Mouse (Mus musculus) heart, postnatal 14 days (tissue): ENCODE results near the gene Rpl36. TPM values are rescaled to one million over a fixed set of nuclear protein-coding genes. Genes with fewer than 3 reads are reported as not detected.
A peak's percentile ranks its signal among the peaks of the same experiment; 100 is the strongest.
"Not testable (repeated sequence)": the region's sequence is repeated elsewhere in the genome, so short reads cannot be mapped to it uniquely, and the experiment has no call there.

Experiments
- DNase-seq, 2 experiments: peaks; one replicate each; pipeline ENCODE4 v3.0.0; 2021 to 2022
- intact Hi-C: fragments of 180-260 bp; cut with DNase I; formaldehyde crosslinking; loops from one replicate; pipeline ENCODE4 v1.15.1; 2025
- total RNA-seq, 2 experiments: library from RNA; stranded (reverse); gene quantifications; 2 replicates each; pipeline ENCODE4 v1.2.3; 2021

Rpl36 gene
- total RNA-seq, 2 experiments from 2014 or later, result 717 to 746 TPM

DNA sequence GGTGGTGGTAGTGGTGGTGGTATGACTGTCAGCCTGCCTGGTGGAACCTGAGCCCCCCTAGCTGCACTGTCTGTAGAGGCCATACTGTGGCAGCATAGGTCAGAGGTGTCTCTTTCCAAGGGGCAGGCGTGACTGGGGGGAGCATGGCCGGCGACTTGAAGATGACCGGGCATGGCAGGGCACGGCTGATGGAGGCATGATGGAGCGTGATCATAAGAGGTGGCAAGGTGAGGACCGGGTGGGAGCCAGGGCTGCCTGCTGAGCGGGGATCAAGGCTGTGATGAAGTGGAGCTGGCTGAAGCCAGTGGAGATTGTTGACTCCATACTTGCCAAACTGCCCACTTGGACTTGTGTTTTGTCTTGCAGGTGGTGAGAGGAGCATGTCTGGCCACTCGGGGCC, 7.8 kb upstream of the Rpl36 start:
- intact Hi-C loops, result loop anchor here (2.0 kb wide), 1 partner anchor 17 kb away; no protein-coding TSS in a partner anchor

DNA sequence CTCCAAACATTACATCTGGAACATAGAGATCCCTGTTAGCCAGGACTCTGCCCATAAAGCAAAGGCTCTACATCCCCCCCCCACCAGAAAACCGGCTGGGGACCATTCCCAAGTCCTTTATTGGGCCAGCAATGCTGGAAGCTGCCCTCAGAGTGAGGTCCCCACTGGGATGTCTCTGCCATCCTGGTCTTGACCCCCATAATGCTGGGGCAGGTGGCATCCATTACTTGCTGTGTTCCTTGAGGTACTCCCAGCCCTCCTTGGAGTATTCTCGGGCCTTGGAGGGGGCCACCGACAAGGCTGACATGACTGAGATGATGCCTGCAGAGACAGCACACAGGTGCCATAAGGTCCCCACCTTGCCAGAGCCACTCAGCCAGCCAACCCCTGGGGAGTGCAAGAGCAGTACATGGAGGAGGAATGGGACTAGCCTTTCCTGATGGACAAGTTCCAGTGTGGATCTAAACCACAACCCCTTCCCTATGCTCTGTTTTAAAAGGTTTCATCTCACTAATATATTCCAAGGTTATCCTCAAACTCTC, 5.6 kb upstream of the Rpl36 start:
- no peak for DNase-seq
- intact Hi-C loops, result no loop called here

More for the DNA sequence above, 7.8 kb upstream of the Rpl36 start:
- DNase-seq, result no peak

DNA sequence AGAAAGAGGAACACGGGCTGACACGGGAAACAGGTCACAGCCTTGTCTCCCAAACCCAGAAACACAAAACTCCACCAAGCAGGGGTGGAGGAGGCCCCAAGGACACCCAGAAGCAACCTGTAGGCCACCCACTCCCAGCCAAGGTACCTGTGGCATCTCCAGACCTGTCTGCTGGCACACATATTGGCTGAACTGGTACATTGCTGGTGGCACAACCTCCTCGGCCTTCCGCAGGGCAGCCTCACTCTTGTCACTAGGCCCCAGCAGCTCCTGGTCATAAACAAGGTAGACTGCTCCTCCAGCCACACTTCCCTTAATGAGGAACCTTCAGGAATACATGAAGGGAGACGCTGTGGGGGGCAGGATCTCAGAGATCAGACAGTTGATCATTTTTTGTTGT, 4.5 kb upstream of the Rpl36 start:
- no peak for DNase-seq
- intact Hi-C loops, result no loop called here

DNA sequence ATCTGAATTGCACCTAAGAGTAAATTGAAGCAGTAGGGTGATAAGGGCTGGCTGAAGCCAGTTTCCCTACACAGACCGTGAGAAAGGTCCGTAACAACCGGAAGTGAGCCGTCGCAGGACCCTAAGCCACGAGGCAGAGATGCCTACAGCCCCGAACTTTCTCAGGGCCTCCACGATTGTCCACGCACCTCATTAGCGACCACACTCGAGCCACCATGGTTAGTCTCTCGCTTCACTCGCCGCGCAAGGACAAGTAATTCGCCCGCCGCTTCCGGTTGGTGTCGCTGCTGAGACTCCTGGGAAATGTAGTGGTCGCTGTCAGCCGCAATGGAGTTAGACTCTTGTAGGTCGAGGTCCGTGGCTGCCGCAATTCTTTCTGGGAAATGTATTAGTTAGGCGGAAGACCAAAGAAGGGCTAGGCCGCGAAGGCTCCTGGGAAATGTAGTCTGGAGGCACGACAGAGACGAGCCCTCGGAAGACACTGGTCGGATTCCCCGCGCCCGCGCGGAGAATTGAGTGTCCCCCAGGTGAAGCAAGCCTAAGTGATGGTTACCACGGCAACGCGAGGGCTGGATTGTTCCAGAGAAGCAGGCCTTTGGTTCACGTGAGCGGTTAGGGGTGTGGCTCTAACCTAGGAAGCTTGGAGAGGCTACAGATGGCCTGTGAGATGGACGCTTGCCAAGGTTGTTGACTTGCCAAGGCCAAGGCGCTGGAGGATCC, 3.6 kb upstream of the Rpl36 start, which contains the start of gene 2410015M20Rik:
Gene 2410015M20Rik (minus strand): TSS at position 320 of the 720 bp plus-strand sequence.
- intact Hi-C loops, result no loop called here

DNA sequence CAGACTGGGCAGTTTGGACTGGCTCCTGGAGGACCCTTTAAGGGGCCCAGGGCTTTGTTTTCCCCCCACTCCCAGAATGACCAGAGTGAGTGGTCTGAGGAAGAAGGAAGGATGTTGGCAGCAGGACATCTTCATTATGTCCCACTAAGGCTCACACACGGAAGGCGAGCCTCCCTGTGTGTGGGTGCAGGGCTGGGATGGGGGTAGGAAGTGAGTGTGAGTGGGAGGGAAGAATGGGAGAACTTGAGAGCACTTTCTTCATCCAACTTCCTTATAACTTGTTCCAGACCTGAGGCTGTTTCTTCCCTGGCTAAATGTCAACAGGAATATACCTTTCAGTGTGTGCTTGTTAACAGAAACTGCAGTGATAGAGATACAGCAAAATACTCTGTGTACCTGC, 1.9 kb upstream of the Rpl36 start:
- intact Hi-C loops, result no loop called here
- DNase-seq, result no peak

More for the DNA sequence above, 3.6 kb upstream of the Rpl36 start, which contains the start of gene 2410015M20Rik:
- peak; percentile 90 to 92 for DNase-seq

DNA sequence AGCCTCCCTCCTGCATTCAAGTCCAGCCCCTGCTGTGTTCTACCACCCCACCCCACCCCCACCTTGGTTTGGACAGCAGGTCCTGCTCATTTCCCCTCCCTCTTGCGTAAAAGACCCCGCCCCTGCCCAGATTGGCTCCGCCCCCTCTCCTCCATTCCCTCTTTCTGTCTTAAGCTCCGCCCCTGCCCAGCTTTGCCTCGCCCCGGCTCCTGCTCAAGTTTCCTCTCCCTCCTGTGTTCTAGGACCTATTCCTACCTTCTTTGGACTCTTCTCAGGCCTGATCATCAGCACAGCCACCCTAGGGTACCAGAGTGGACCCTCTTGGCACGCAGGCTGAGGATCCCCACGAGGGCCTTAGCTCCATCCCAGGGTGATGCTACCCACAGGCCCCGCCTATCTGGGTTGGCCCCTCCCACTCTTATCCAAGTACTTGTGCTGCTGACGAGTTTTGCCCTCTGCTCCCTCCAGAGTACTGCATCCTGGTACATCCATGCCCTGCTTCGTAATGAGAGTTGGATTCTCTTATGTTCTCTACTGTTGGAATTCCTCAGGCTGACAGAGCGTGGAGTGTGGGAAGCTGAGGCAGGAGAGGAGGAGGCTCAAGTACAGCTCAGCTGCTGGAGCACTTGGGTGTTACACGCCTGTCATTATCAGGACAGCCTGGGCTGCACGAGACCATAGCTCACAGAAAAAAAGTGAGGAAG, 1.2 kb upstream of the Rpl36 start:
- DNase-seq, result no peak
- intact Hi-C loops, result no loop called here

DNA sequence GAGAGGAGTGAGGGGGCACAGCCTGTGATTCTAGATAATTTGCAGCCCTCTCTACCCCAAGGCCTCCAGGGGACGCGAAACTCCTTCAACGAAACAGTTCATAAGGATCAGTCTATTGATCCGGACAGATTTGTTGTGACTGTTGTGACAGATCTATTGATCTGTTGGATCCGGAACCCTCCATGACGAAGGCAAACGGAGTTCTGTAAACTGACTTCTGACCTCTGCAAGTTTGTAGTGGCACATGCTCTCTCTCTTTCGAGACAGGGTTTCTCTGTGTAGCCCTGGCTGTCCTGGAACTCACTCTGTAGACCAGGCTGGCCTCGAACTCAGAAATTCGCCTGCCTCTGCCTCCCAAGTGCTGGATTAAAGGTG, 664 bp upstream of the Rpl36 start:
- intact Hi-C loops, DNase-seq: not testable (repeated sequence)

DNA sequence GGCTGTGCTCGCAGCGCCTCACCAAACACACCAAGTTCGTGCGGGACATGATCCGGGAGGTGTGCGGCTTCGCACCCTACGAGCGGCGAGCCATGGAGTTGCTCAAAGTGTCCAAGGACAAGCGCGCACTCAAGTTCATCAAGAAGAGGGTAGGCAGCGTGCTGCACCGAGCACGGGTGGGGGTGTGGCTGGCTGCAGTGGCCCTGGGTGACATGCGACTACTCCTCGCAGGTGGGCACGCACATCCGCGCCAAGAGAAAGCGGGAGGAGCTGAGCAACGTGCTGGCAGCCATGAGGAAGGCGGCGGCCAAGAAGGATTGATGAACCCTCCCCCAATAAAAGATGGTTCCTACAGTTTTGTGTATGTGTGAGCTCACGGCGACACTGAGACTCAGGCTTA, 677 bp downstream of the Rpl36 start:
- DNase-seq, result peak in 1 of 2 experiments; percentile 39
- intact Hi-C loops, result loop anchor here (1.0 kb wide), 1 partner anchor 55 kb away; no protein-coding TSS in a partner anchor

DNA sequence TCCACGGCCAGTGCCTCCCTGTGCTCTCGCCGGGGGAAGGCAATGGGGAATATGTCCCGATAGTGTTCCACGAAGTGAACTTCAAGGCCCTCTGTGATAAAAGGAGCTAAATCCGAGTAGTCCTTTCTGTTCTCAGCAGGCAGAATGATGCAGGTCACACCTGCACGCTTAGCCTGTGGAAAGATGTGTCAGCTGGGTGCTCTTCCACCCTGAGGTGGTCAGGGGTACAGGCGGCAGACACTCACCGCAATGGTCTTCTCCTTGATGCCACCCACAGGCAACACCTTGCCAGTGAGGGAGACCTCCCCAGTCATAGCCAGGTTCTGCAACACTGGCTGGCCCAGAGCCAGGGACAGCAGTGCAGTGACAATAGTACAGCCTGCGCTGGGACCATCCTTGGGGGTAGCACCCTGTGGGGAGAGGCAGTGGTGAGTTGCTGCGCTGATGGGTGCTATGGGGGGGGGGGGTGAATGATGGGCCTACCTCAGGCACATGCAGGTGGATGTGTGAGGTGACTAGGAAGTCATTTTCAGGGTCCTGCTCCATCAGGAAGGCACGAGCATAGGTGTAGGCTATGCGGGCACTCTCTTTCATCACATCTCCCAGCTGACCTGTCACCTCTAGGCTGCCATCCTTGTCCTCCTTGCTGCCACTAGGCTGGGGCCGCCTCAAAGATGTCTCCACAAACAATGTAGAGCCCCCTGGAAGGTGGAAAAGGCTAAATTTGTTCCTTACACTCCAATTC, 1.3 kb downstream of the Rpl36 start:
- DNase-seq, result peak; percentile 17 to 32
- intact Hi-C loops, result no loop called here

DNA sequence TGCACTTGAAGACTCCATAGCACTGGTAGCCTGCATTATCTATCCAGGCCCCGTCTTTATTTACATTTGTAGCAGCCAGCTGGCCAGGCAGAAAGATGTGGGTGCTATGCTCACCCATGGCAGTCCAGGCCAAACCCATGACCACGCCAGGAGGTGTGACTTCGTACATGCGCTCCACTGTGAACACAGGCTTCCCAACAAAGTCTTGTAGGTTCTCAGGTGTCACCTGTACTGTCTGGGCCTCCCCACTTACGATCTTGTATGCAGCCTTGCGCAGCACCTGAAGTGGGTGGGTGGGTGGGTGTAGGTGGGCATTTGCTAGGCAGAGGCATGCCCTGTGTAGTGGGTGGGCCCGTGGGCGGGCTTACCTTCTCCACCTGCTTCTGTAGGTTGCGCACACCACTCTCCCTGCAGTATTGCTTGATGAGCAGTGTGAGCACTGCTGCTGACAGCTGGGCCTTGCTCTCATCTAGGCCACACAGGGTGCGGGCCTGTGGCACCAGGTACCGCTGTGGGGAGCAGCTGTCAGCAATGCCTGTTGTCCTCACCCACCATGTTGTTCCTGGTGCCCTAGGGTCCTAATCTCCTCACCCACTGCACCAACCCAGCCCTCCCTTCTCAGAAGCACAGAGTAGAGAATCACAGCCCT, 2.0 kb downstream of the Rpl36 start:
- no peak for DNase-seq
- intact Hi-C loops, result no loop called here

DNA sequence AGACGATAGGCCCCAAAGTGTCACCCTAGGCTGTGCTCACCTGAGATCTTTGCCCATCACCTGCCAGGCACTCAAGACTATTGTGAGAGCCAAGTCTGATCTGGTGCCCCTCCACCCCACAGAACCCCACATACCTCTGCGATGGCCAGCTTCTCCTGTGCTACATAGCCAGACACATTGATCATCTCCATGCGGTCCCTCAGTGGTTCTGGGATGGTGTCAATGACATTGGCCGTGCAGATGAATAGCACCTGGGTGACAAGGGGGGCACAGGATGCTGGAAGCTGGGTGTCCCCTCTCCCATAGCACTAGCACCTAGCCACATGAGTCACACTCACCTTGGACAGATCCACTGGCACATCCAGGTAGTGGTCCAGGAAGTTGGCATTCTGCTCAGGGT, 2.6 kb downstream of the Rpl36 start:
- intact Hi-C loops, result no loop called here
- DNase-seq, result no peak

DNA sequence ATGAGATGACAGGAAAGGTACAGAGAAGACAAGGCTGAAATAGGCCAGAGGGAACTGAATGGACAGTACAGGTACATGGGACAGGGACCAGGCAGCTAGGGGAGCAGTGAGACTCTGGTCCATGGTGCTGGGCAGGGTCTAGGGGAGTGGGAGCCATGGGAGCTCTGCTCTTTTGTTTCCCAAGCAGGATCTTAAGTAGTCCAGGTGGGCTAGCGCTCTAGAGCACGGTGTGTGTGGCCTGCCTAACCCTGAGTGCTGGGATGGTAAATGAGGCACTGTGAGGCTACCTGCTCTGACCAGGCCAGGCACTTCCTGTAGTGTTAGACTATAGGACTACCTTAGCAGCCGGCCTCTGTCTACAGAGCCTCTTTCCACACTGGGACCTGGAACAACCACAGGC, 3.5 kb downstream of the Rpl36 start:
- intact Hi-C loops, result no loop called here
- no peak for DNase-seq

DNA sequence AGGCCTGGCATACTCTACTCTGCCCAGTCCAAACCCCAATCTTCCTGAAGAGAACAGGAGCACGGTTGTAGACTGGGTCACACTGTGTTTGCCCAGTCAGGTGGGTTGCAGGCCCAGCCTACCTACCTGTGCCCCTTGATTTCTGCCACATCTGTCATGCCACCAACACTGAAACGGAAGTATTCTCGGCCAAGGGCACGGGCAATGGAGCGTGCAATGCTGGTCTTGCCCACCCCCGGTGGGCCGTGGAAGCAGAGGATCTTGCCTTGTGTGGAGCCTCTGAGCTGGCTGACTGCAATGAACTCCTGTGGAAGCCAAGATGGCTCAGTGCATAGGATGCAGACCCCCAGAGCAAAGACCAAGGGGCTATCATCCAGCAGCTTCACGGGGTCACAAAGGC, 4.4 kb downstream of the Rpl36 start:
- intact Hi-C loops, result no loop called here
- DNase-seq, result no peak

DNA sequence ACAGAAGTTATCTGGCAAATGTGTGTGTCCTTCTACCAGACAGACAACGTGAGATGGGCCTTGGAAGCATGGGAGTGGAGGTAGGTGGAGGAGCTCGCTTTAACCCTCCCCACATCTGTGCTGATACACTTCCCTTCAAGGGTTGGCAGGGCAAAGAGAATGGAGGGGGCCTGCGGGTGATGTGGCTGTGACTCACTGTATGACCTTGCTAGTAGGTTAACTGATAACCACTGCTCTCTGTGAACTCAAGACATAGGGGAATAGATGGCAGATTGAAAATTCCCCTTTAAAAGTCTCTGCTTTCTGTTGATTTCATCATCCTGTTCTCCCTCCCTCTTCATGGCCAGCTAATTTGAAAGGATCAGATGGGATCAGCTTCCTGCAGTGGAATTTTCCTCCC, 12.3 kb downstream of the Rpl36 start:
- intact Hi-C loops, result loop anchor here (5.0 kb wide), 1 partner anchor 42 kb away; no protein-coding TSS in a partner anchor
- no peak for DNase-seq

DNA sequence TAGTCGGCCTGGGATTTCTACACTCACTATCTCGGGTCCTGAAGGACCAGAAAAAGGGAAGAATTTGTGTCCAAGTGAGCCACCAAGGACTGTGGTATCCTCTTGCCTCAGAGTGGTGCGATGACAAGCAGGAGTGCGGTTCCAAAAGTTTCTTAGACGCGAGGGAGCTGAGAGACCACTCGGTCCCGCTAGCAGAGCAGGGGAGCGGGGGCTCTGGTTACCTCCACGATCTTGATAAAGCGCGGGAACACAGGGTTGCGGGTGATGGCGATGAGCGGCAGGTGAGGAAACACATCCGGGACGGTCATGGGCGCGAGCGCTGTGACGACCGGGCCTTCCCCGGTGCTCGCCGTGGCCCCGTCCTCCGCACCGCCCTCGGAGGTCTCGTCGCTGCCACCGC, 13.0 kb downstream of the Rpl36 start:
- DNase-seq, result no peak
- intact Hi-C loops, result loop anchor here (5.0 kb wide), 1 partner anchor 41 kb away; no protein-coding TSS in a partner anchor

DNA sequence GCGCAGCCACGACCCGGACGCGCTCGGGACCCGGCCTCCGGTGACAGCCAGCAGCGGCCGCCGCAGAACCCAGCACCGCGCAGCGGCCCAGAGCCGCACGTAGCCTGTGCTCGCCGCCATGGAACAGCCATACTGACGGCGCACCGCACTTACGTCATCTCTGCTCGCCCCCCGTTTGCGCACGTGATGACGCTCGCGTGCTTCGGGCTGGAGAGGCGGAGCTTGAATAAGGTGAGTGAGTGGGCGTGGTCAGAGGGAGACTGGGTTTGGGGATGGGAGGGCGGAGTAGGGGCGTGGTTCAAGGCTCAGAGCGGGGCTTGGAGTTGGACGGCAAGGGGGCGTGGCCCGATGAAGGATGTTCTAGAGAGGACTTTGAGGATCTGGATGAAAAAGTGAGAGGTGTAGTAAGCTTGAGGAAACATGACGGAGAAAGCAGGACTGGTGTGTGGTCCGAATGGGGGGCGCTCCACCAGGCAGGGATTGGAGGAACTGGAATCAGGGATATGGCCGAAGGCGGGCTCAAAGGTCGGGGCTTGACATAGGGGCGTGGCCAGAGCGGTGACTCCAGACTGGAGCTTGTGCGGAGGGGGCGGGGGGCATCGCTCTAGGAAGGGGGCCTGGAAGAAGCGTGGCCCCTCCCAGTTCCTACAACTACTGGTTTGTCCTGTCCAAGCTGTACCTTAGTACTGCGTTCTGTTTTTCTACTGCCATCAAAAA, 13.7 kb downstream of the Rpl36 start, which contains the start of gene Lonp1:
Gene Lonp1 (minus strand): TSS at position 134 of the 717 bp plus-strand sequence.
- intact Hi-C loops, result loop anchor here (5.0 kb wide), 1 partner anchor 40 kb away; no protein-coding TSS in a partner anchor

DNA sequence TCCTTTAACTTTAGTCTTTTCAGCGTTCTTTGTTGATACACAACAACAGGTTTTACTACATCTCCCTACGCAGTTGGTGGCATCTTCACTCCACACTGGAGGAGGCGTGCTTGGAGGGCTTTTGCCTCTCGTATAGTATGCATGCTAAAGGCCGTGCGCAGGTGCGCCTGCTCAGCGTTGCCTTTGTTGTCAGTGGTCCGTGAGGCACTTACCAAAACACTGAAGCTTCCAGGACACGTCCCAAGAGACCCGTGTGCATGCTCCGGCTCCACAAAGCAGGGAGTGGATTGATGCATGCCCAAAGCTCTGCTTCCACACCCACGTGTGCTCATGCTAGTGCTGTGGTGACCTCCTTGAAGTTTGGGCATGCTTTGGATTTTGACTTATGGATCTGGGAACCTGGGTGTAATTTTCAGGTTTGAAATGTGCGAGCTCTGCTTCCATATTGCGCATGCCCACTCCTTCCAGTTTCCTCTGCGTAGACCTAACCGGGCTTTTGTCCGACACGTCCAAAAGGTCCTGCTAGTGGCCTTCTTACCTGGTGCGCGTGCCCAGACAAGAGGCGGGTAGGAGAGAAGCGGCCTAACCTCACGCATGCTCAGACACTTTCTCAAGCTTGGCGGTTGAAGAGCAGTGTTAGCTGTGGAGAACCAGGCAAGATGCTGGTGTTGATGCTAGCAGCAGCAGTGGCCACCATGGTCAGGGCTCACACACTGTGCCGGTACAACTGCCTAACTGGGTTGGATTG, 14.5 kb downstream of the Rpl36 start, which contains the start of gene Catsperd:
Gene Catsperd (plus strand): TSS at position 614 of the 748 bp plus-strand sequence.
- no peak for DNase-seq
- intact Hi-C loops, result loop anchor here (5.0 kb wide), 1 partner anchor 40 kb away; no protein-coding TSS in a partner anchor

More for the DNA sequence above, 13.7 kb downstream of the Rpl36 start, which contains the start of gene Lonp1:
- DNase-seq, result peak; percentile 91 to 96
